Mouse (Mus musculus) forelimb bud, embryonic 11.5 days (tissue): ENCODE measurements around the gene Lrrc27.
A peak's percentile ranks its signal among the peaks of the same experiment; 100 is the strongest.

Source experiments
- DNase-seq: peaks from one replicate; pipeline ENCODE4 v3.0.0-alpha.2; 2012; ENCODE audit warnings: low read depth, low spot score

Gene Lrrc27

DNA sequence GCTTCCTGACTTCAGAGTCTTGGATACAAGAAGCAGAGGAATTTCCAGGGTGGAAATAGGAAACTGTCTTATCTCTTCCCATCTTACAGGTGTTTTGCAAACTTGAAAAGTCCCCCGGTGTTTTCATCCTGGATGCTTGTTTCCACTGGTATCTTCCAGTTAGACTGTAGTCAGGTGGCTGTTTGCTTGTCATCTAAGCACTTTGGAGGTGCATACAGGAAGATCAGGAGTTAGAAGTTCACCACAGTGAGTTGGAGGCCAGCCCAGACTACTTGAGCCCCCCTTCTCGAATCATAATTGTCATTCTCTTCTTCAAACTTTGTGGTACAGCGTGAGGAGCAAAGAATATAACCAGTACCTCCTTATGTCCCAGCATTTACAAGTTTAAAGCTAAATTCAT is 1.4 kb downstream of the Lrrc27 start:
- no peak for DNase-seq

DNA sequence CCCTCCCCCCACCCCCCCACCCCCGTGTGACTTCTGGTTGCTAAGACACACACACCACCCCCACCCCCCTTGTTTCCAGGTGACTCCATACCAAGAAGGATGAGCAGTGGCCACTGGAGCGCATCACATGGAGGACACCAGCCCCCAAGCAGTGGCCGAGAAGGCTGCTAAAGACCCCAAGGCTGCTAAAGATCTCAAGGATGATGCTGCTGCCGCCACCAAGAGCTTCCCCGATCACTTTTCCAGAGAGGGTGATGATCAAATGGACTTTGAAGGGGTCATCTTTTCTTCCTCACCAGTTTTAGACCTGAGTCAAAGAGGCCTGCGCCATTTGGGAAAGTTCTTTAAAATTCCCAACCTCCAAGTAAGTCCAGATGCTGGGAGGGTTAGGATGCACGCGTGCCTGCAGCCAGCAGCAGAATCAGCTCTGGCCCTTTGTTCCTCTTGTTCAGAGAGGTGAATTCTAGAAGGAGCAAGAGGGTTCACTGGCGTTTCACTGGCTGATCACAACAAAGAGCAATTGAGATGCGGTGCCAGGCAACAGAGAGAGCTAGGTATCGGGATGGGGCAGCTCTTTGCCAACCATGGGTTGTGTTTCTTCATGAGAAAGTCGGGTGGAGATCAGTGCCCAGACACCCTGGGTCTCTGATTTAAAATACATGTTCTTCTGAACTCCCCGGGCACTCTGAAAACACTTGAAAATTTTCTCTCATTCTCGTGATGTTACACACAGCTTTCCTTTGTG is 2.0 kb downstream of the Lrrc27 start:
- no peak for DNase-seq

DNA sequence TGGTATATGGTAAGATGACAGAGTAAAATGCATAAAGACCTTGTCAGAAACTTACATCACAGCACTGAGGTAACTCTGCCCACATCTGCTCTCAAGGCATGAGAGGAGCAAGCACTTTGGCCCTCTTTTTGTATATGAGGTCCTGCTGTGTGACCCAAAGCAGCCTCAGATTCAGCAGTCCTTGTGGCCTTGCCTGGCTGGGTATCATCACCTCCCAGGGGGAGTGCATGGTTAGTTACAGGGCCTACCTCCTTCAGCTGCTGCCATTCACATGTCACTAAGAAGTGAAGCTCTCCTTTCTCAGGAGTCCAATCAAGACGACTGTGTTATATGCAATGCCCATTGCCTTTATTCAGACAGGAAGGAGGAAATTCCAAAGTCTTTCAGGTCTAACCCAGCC is 2.7 kb downstream of the Lrrc27 start:
- no peak for DNase-seq

DNA sequence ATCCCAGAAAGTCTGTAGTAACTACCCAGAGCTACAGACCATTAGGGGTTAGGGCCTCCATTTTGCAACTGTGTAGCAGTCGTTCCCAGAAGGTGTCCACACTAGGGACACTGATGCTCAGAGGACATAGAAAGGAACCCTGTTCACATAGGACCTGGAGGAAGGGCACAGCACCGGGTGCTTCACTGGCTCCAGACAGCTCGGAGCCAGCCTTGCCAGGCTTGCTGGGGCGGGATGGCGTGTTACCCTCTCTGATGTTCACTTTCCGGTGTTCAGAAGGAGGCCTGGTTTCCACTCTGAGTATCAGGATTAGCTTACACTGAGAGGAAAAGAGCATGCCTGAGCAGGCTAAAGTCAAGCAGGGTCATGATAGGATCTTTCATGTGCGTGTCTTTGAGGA is 3.2 kb downstream of the Lrrc27 start:
- DNase-seq = no peak

DNA sequence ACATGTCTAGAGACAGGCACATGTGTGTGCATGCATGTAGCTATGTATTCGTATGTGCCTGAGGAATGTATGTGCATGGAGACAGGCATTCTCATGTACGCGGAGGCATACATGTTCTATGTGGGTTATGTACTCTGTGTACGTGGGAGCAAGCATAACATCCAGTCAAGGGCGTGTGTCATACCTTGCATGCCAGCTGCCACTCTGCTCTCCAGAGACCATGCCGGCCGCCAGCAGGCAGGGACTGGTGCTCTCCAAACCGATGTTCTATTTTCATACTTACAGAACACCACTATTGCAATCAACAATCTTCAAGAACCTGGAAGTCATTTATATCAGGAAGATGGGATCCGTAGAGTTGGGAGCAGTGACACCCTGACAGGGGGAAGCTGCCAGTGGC is 3.7 kb downstream of the Lrrc27 start:
- DNase-seq = no peak

DNA sequence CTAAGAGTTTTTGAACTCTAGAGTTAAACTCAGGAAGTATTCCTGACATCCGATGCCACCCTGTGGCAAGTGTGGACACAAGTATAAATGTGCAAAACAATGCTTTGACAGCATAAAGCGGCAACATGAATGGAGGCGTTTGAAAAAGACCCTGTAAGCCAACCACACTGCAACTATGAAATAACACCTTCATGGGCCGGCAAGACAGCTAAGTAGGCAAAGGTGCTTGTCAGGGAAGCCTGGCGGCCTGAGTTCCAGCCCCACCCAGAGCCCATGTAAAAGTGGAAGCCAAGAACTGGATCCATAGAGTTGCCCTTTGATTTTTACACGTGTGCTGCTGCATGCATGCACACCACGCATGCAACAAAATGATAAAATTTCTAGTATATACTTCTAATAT is 4.3 kb downstream of the Lrrc27 start:
- DNase-seq = no peak

DNA sequence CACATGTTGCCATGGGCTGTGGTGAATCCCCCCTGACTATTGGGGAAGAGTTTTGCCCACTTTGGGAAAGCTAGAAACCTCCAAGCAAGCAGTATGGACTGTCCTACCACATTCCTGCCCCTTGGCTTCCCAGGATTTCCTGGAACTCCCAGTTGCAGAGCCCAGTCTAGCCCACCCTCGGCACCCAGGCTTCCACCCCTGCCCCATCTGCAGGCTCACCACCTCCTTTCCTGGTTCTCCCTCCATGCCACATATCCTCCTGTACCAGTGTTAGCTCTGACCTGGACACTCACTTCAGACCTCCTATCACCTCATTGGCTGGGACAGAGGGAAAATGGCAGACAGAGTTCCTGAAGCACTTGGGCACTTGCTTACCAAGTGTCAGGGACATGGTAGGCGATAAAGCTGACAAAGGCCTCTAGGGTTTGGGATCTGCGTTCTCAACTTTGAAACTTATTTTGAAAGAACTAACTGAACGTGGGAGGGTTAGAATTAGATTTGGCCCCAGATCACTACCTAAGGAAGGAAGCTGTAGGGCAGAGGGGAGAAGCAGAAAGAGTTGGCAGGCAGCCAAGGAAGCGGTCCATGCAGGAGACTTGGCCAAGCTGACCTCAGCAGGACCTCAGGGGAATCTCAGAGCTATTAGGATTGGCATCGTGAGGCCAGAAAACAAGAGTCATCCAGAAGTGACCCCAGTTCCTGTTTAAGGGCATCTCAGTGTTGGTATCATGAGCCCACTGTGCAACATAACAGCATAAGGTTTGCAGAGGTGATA is 6.0 kb downstream of the Lrrc27 start:
- DNase-seq = no peak

DNA sequence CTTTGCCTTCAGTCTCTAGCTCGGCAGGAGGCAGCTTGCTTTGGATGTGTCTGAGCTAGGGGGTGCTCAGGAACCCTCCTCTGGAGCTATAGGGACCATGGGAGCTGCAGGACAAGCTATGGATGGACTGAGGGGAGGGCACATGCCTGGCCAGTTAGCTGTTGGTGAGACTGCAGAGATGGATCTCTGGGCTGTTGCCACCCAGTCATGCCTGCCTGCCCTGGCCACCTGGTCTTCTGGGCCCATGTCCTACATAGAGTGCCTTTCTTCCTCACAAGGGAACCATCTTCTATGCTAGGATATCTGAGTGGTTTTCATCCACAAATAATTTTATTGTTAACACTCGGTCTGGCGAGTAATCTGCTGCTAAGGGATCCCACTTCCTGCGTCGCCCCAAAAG is 6.7 kb downstream of the Lrrc27 start:
- no peak for DNase-seq

DNA sequence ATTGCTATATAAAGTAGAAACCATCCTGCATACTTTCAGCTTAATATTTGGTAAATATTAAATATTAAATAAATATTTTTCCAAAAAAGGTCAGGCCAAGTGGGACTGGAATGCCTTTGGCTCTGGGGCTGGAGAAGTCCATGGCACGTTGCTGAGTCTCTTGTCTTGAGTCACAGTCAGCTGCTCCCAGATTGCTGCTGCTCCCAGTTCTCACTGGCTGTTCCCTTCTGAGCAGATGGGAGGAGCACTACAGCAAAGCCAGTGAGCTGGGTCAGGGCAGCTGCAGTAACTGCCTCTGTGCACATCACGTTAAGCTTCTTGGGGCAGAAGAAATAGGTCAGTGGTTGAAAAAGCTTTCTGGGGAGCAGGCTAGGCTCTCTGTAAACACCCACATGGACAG is 7.5 kb downstream of the Lrrc27 start:
- DNase-seq = peak; percentile 11

DNA sequence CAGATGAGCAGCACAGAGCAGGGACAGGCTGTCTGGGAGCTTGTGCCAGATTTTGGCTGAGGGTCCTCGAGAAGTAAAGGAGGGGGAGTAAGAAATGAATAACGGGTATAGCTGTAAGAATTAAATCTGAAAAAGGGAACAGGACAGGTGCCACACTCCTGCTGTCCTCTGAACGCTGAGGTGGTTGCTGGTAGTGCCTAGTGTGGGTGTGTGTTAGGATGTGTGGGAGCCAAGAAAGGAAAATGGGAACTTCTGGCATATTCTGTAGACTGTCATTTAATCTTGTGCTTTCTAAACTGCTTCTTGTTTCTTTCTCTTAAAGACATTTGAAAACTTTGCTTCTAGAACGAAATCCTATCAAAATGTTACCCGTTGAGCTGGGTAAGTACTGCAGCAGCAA is 8.3 kb downstream of the Lrrc27 start:
- DNase-seq = no peak

DNA sequence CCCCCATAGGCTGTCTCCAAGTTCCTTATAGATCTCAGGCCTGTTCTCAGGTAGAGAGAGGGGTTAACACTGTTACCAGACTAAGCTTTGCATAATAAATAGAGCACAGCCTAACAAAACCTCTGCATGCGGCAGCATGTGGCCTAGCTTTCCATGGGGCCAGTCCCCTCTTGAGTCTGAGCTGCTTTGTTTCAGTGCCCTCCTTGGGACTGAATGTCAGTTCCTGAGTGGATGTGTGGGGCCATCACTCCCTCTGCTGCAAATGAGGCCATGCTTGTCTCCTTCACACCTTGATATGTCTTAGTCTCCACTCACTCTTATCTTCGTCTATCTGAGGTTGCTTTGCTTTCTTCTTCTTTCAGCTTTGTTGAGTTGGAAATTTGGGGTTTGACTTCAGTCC is 9.1 kb downstream of the Lrrc27 start:
- no peak for DNase-seq

DNA sequence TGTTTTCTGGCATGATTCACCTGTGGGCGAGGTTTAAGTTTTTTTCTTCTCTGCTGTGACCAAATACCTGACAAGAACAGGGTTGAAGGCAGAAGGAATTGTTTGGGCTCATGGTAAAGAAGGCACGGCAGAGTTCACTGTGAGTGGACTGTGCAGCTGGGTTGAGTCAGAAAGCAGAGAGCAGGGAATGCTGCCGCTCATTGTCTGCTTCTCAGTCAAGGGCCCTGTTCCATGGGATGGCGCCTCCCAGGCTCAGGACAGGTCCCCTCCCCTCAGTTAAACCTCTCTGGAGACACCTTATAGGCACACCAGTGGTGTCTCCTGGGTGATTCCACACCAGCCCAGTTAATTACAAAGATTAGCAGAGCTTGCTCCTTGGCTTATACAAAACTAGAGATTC is 9.6 kb downstream of the Lrrc27 start:
- no peak for DNase-seq

DNA sequence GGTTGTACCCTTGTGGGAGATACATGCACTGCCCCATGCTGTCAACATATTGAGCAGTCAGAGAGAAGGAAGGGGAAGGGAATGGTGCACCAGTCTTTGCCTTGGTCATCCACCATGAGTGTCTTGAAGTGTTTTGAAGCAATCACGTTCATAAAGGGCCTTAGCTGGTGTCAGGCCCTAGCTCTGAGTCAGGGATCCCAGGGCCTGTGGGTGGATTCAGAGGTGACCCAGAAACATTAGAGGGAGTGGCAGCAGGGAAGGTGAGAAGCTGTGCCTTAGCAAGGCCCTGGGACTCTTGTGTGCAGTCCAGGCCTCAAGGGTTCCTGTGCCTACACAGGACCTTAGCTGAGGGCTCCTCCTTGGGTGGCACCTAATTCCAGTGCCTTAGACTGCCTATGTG is 11.3 kb downstream of the Lrrc27 start:
- DNase-seq = no peak

DNA sequence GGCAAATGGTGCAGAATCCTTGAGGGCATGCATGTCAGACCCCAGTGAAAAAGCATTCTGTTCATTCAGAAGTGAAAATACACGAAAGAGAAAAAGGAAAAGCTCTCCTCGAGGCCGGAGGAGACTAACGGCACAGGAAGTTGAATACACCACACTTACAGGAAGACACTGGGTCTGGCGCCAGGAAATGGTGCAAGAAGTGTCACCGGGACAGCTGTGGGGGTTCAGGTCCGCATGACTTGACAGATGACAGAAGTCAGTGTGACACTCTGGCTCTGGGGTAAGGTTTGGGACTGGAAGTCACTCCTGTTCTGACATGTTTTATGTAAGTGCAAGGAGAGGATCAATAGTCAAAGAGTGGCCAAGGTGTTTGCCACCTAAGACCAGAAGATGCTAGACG is 11.9 kb downstream of the Lrrc27 start:
- no peak for DNase-seq

DNA sequence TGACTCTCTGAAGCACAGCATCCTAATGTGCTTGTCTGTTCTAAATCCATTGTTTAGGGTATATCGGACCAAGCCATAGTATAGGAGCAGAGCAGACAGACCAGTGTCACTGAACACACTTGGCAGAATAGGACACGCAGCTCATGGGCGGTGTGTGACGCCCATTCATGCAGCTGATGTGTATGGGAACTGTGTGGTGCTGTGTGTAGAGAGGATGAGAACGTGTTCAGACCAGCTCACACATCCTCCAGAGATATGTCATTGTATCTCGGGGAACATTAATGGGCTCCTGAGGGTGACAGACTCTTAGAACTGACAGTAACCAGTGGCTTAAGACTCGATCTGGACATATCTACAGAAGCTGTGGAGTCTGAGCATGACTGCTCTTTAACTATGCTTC is 13.6 kb downstream of the Lrrc27 start:
- no peak for DNase-seq

DNA sequence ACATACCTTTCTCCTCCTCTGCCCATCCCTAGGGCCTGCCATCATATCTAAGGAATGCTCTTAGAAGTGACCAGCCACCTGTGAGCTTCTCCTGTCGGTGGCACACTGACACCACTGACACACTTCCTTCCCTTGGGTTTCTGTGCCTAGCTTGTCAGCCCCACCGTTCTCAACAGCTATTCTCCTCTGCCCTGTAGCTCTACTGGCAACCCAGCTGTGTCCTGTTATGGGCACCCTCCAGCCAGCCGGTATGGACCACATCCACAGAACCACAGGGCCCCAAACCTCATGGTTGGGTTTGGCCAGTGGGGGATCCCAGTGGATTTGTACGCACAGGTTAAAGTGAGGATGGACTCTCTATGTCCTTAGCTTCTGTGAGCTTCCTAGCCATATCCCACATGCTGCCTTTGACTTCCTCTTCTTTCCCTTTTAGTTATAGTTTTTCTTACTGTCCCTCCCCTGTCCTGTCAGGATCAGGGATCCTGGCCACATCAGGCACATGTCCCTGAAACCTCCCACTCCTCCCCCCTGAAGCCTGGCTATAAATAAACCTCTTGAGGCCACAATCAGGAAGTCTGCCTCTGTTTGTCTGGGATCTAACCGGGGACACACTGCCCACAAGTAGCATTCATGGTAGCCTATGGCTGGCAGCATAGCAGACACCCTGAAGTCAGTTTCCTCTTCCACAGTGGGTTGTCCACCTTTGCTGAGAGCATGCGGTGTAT is 15.8 kb downstream of the Lrrc27 start:
- DNase-seq = no peak

DNA sequence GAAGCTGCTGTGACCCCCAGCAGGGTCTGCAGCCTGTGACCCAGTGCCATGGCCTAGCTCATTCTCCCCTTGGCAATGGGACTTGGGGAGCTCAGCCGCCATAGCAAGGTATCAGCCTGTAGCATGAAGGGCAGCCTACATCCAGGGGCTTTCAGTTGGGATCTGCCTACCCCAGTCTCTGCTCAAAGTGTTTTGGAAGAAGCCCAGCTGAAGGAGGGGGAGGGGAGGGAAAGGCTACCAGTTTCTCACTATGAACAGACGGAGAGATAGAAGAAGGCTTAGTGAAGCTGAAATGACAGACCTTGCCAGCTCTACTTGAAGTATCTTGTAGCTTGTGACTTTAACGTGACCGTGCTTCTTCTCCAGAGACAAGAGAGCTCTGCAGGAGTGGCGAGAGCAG is 17.0 kb downstream of the Lrrc27 start:
- DNase-seq = no peak

DNA sequence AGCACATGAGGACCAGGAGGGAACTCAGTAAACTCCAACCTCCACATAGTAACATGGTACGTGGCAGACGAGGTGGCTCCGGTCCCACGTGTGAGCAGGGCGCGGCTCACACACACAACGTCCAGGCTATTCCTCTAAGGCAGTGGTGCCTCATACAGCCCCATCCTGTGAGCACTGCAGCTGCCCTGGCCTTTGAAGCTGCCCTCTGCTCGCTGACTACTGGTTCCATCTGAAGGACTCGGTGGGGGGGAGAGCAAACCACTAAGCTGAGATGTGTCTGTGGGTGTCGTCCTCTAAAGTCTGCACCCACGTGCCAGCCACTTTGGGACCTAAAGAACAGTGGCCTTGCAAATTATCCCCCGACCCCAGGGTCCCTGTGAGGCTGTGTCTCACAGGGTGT is 17.5 kb downstream of the Lrrc27 start:
- DNase-seq = no peak

DNA sequence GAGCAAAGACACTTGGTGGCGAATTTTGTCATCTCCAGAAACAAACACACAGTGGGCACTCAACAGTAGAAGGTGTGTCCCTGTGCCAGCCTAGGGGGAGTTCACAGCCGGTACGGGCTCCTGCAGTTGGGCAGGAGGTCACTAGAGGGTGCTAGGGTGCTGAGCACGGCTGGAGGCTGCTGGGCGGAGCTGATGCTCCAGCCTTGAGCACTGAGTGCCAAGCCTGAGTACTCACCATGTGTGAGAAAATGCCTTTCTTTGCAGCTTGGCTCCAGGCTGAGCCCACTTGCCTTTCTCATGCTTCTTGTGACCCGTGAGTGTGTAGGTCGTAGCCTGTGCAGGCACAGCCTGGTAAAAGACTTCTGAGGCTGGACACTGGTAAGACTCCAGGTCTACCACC is 20.9 kb downstream of the Lrrc27 start:
- DNase-seq = peak; percentile 89

DNA sequence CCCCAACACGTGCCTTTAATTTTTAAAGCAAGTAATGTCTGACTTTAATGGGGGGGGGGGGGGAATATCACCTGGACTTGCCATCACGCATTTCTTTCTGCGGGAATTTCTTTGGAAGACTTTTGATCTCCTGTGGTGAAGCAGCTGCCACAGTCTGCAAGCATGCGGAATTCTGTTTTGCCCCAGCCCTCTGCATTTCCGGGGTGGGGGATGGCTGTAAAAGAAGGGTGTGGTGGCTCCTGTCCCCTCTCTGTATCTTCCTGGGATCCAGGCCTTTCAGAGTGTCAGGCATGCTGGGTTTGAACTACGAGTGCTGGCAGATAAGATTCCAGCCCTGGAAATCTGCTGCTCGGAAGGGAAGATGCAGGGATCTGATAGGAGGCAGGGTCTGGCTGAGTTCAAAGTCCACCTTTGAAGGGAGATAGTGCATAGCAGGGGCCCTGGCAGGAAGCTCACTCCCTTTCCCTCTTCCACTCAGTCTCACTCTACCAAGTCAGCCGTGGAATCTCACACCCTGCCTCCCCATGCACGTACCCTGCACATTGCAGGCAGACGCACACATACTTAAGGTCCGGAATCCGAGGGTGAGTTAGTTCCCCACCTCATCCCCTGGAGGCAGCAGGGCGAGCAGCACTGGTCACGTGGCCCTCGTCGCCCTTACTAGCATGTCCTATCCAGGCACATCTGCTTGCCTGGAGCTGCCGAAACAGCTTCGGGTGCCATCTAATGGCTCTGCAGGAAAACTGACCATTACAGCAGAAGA is 21.8 kb downstream of the Lrrc27 start:
- DNase-seq = peak; percentile 81

DNA sequence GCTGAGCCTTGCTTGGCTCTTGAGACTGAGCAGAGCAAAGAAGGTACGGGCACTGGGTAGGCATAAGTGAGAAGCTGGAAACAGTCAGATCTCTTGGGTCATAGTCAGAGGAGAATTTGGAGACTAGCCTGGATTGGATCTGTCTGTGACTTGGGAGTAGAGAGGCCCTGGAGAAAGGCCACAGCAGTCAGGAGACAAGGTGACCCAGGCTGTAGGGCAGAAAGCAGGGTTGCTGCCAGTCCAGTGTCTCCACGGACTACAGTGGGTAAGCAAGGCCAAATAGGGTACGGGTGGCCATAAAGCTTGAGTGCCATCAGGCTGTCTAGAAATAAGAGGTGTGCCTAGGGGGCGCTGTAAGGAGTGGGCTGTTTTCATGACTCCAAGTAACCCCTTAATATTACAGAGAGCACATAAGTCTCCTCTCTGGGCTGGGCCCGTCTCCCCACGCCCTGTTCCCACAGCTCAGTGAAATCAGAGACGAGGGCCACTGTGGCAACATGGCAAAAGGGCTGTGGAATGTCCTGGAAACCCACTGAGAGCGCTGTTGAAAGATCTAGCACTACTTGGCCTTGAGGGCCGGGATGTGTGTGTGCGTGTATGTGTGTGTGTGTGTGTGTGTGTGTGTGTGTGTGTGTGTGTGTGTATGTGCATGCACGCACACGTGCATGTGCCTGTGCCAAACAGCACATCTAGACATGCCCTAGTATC is 23.0 kb downstream of the Lrrc27 start:
- no peak for DNase-seq
